11 mouse cellular contexts compared by ENCODE assay signal in the genomic region with DNA sequence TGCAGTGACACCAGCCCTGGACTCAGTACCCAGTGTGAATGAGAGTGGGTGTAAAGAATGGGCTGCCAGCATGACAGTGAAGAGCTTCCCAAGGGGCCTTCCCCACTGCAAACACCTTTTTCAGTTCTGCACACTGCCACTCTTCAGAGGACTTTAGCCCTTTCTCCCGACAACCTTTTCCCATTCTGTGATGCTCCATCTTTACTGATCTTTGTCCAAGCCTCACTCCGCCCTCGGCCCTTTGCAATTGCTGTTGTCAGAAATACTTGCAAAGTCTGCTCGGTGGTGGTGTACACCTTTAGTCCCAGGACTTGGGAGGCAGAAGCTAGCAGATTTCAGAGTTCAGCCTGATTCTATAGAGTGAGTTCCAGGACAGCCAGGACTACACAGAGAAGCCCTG. TPM values are rescaled to one million over a fixed set of nuclear protein-coding genes. Genes with fewer than 3 reads are reported as not detected.
DNase-seq lines count a peak whose midpoint lies in the region; ATAC-seq lines count a peak whose summit lies in the region.
"Had no signal": no experiment of that assay in that cellular context is flagged by ENCODE, and none has a peak within 500 bp of the region (broad histone marks: within the 10 kb centered on the region; RNA-seq: fewer than 3 reads in every experiment).

No protein-coding gene starts in this region.

- no peak overlapping the region; the same call in 1 of the 2 replicates for H3K4me3 ChIP-seq in heart, embryonic 15.5 days
- peak overlapping the region; percentile 87 for H3K4me3 ChIP-seq in embryonic facial prominence, embryonic 12.5 days
- peak overlapping the region; percentile 4; the same call in 1 of the 2 replicates for H3K4me3 ChIP-seq in kidney, embryonic 15.5 days (replicated peaks)
- H3K4me3 ChIP-seq in midbrain, embryonic 14.5 days (replicated peaks; ENCODE audit: low read depth, low read length), result peak overlapping the region; percentile 91

- peaks cover 23% of the 10 kb centered on the region for H3K4me1 ChIP-seq in heart, embryonic 15.5 days (replicated peaks)
- peaks cover 27% of the 10 kb centered on the region for H3K4me1 ChIP-seq in embryonic facial prominence, embryonic 12.5 days
- H3K4me1 ChIP-seq in kidney, embryonic 15.5 days, result peaks cover 46% of the 10 kb centered on the region
- H3K4me1 ChIP-seq in midbrain, embryonic 14.5 days (ENCODE audit: control insufficient read depth, insufficient read depth, low read length), result peaks cover 14% of the 10 kb centered on the region

- DNase-seq in heart, postnatal 36 days, result no peak
- no peak for DNase-seq in midbrain, embryonic 14.5 days
- no peak for DNase-seq in left cerebral cortex, adult 11 months (ENCODE audit: low spot score)
- no peak for DNase-seq in left cerebral cortex, postnatal 14 days (ENCODE audit: low spot score in 2 of 2)
- DNase-seq: spleen, adult 18-20 months had no signal

- H3K4me2 ChIP-seq in heart, embryonic 15.5 days, result peak overlapping the region; percentile 88
- H3K4me2 ChIP-seq in embryonic facial prominence, embryonic 12.5 days (replicated peaks), result peak overlapping the region; percentile 65
- H3K4me2 ChIP-seq in kidney, embryonic 15.5 days, result peak overlapping the region; percentile 84
- H3K4me2 ChIP-seq in midbrain, embryonic 14.5 days (ENCODE audit: low read length), result peak overlapping the region; percentile 91

- no peaks in the 10 kb centered on the region for H3K9me3 ChIP-seq in heart, embryonic 15.5 days (replicated peaks)
- H3K9me3 ChIP-seq in embryonic facial prominence, embryonic 12.5 days, result no peaks in the 10 kb centered on the region
- no peaks in the 10 kb centered on the region for H3K9me3 ChIP-seq in kidney, embryonic 15.5 days (replicated peaks)
- no peaks in the 10 kb centered on the region for H3K9me3 ChIP-seq in midbrain, embryonic 14.5 days (ENCODE audit: control insufficient read depth, low read length)

- no peaks in the 10 kb centered on the region for H3K27me3 ChIP-seq in heart, embryonic 15.5 days
- no peaks in the 10 kb centered on the region for H3K27me3 ChIP-seq in embryonic facial prominence, embryonic 12.5 days
- H3K27me3 ChIP-seq in kidney, embryonic 15.5 days, result no peaks in the 10 kb centered on the region
- no peaks in the 10 kb centered on the region for H3K27me3 ChIP-seq in midbrain, embryonic 14.5 days (ENCODE audit: control insufficient read depth, insufficient read depth, low read length)

- 79% methylated on average over 4 of the region's 4 CpGs for WGBS in heart, embryonic 15.5 days
- 87% methylated on average over 4 of the region's 4 CpGs for WGBS in embryonic facial prominence, embryonic 12.5 days
- 75% methylated on average over 4 of the region's 4 CpGs for WGBS in kidney, embryonic 15.5 days
- 85% methylated on average over 4 of the region's 4 CpGs for WGBS in midbrain, embryonic 14.5 days

- peaks cover 13% of the 10 kb centered on the region for H3K36me3 ChIP-seq in heart, embryonic 15.5 days
- peaks cover 10% of the 10 kb centered on the region for H3K36me3 ChIP-seq in embryonic facial prominence, embryonic 12.5 days
- H3K36me3 ChIP-seq in kidney, embryonic 15.5 days, result peaks cover 17% of the 10 kb centered on the region
- H3K36me3 ChIP-seq in midbrain, embryonic 14.5 days (ENCODE audit: control insufficient read depth, insufficient read depth, low read length), result peaks cover 11% of the 10 kb centered on the region

- no peak for ATAC-seq in heart, embryonic 15.5 days (replicated peaks; ENCODE audit: insufficient number of reproducible peaks, insufficient read depth, low FRiP score, low read depth)
- ATAC-seq in embryonic facial prominence, embryonic 12.5 days (ENCODE audit: insufficient number of reproducible peaks, insufficient read depth, low FRiP score, low TSS enrichment), result no peak
- ATAC-seq in kidney, embryonic 15.5 days (replicated peaks; ENCODE audit: low FRiP score), result no peak
- no peak for ATAC-seq in midbrain, embryonic 14.5 days (ENCODE audit: low FRiP score, low TSS enrichment)
- ATAC-seq in CD4-positive, CD25-positive, alpha-beta regulatory T cell, adult 4 months, result no peak

- no peak overlapping the region for H3K9ac ChIP-seq in heart, embryonic 15.5 days
- H3K9ac ChIP-seq in embryonic facial prominence, embryonic 12.5 days, result no peak overlapping the region; the same call in 1 of the 2 replicates
- no peak overlapping the region for H3K9ac ChIP-seq in kidney, embryonic 15.5 days
- H3K9ac ChIP-seq in midbrain, embryonic 14.5 days (replicated peaks; ENCODE audit: low read length), result no peak overlapping the region

- H3K27ac ChIP-seq in heart, embryonic 15.5 days, result no peak overlapping the region
- H3K27ac ChIP-seq in embryonic facial prominence, embryonic 12.5 days, result no peak overlapping the region
- peak overlapping the region; percentile 41; the same call in 1 of the 2 replicates for H3K27ac ChIP-seq in kidney, embryonic 15.5 days
- no peak overlapping the region for H3K27ac ChIP-seq in midbrain, embryonic 14.5 days (replicated peaks; ENCODE audit: low read depth, low read length)

- intact Hi-C loops in heart, postnatal 36 days (cut with DNase I), result loop anchor here (10.0 kb wide), 1 partner anchor 1703 kb away; a partner anchor contains a TSS
- intact Hi-C loops in left cerebral cortex, postnatal 14 days (cut with DNase I), result no loop called here

RNA-seq across cellular contexts. Expression of a gene that starts 1.3 kb away (rescaled TPM):
- 119 and 144 TPM in 2 replicates for polyA plus RNA-seq in heart, embryonic 15.5 days (2015; fragmentation: Nextera tagmentation; extraction: Ambion mirVana)
- total RNA-seq in heart, postnatal 36 days (2021), result 10 to 100 TPM; 94.6 to 99.1 TPM
- polyA plus RNA-seq in embryonic facial prominence, embryonic 12.5 days (2016; fragmentation: Nextera tagmentation; extraction: Ambion mirVana), result 144 and 146 TPM in 2 replicates
- 167 and 173 TPM in 2 replicates for polyA plus RNA-seq in kidney, embryonic 15.5 days (2015; fragmentation: Nextera tagmentation; extraction: Ambion mirVana)
- 93.4 and 154 TPM in 2 replicates for polyA plus RNA-seq in midbrain, embryonic 14.5 days (2014; fragmentation: Nextera tagmentation; extraction: Ambion mirVana)
- 100 to 1,000 TPM; 197 to 234 TPM for polyA plus RNA-seq in CD4-positive, CD25-positive, alpha-beta regulatory T cell, adult 4 months (2017; shearing (Covaris generic))
- 100 to 1,000 TPM; 108 to 109 TPM for total RNA-seq in left cerebral cortex, postnatal 14 days (2021)

RNA-seq across cellular contexts. Expression of a gene that starts 2.0 kb away (rescaled TPM):
- polyA plus RNA-seq in heart, embryonic 15.5 days (2015; fragmentation: Nextera tagmentation; extraction: Ambion mirVana), result 30.0 and 34.9 TPM in 2 replicates
- total RNA-seq in heart, postnatal 36 days (2021), result 10 to 100 TPM; 65.0 to 75.6 TPM
- polyA plus RNA-seq in embryonic facial prominence, embryonic 12.5 days (2016; fragmentation: Nextera tagmentation; extraction: Ambion mirVana), result 57.5 and 63.7 TPM in 2 replicates
- 54.0 and 57.9 TPM in 2 replicates for polyA plus RNA-seq in kidney, embryonic 15.5 days (2015; fragmentation: Nextera tagmentation; extraction: Ambion mirVana)
- polyA plus RNA-seq in midbrain, embryonic 14.5 days (2014; fragmentation: Nextera tagmentation; extraction: Ambion mirVana), result 42.4 and 47.8 TPM in 2 replicates
- 10 to 100 TPM; 11.9 to 12.0 TPM for polyA plus RNA-seq in CD4-positive, CD25-positive, alpha-beta regulatory T cell, adult 4 months (2017; shearing (Covaris generic))
- total RNA-seq in left cerebral cortex, postnatal 14 days (2021), result 10 to 100 TPM; 91.2 to 91.6 TPM

RNA-seq across cellular contexts. Expression of a gene that starts 3.5 kb away (rescaled TPM):
- polyA plus RNA-seq in heart, embryonic 15.5 days (2015; fragmentation: Nextera tagmentation; extraction: Ambion mirVana), result 0.92 and 4.0 TPM in 2 replicates
- not detected for total RNA-seq in heart, postnatal 36 days (2021)
- 4.0 and 5.5 TPM in 2 replicates for polyA plus RNA-seq in embryonic facial prominence, embryonic 12.5 days (2016; fragmentation: Nextera tagmentation; extraction: Ambion mirVana)
- polyA plus RNA-seq in kidney, embryonic 15.5 days (2015; fragmentation: Nextera tagmentation; extraction: Ambion mirVana), result 15.1 and 17.4 TPM in 2 replicates
- polyA plus RNA-seq in midbrain, embryonic 14.5 days (2014; fragmentation: Nextera tagmentation; extraction: Ambion mirVana), result not detected in 2 replicates
- polyA plus RNA-seq in CD4-positive, CD25-positive, alpha-beta regulatory T cell, adult 4 months (2017; shearing (Covaris generic)), result not detected
- total RNA-seq in left cerebral cortex, postnatal 14 days (2021), result not detected
- total RNA-seq: common myeloid progenitor, adult 5-6 weeks; left cerebral cortex, postnatal 10 days had no signal

RNA-seq across cellular contexts. Expression of a gene that starts 19.4 kb away (rescaled TPM):
- polyA plus RNA-seq in heart, embryonic 15.5 days (2015; fragmentation: Nextera tagmentation; extraction: Ambion mirVana), result 6.5 and 8.0 TPM in 2 replicates
- total RNA-seq in heart, postnatal 36 days (2021), result under 1 TPM; 0.22 to 0.58 TPM
- 36.3 and 37.7 TPM in 2 replicates for polyA plus RNA-seq in embryonic facial prominence, embryonic 12.5 days (2016; fragmentation: Nextera tagmentation; extraction: Ambion mirVana)
- 20.9 and 22.0 TPM in 2 replicates for polyA plus RNA-seq in kidney, embryonic 15.5 days (2015; fragmentation: Nextera tagmentation; extraction: Ambion mirVana)
- polyA plus RNA-seq in midbrain, embryonic 14.5 days (2014; fragmentation: Nextera tagmentation; extraction: Ambion mirVana), result 50.8 and 51.8 TPM in 2 replicates
- 1 to 10 TPM in 1 of 2 experiments, under 1 TPM in 1; 0.60 to 1.5 TPM for polyA plus RNA-seq in CD4-positive, CD25-positive, alpha-beta regulatory T cell, adult 4 months (2017; shearing (Covaris generic))
- total RNA-seq in left cerebral cortex, postnatal 14 days (2021), result 1 to 10 TPM; 3.3 to 4.2 TPM

RNA-seq across cellular contexts. Expression of a gene that starts 24.1 kb away (rescaled TPM):
- 164 and 178 TPM in 2 replicates for polyA plus RNA-seq in heart, embryonic 15.5 days (2015; fragmentation: Nextera tagmentation; extraction: Ambion mirVana)
- total RNA-seq in heart, postnatal 36 days (2021), result 10 to 100 TPM; 70.7 to 73.8 TPM
- 184 and 185 TPM in 2 replicates for polyA plus RNA-seq in embryonic facial prominence, embryonic 12.5 days (2016; fragmentation: Nextera tagmentation; extraction: Ambion mirVana)
- 300 and 318 TPM in 2 replicates for polyA plus RNA-seq in kidney, embryonic 15.5 days (2015; fragmentation: Nextera tagmentation; extraction: Ambion mirVana)
- 110 and 114 TPM in 2 replicates for polyA plus RNA-seq in midbrain, embryonic 14.5 days (2014; fragmentation: Nextera tagmentation; extraction: Ambion mirVana)
- 100 to 1,000 TPM; 160 to 161 TPM for polyA plus RNA-seq in CD4-positive, CD25-positive, alpha-beta regulatory T cell, adult 4 months (2017; shearing (Covaris generic))
- total RNA-seq in left cerebral cortex, postnatal 14 days (2021), result 100 to 1,000 TPM; 114 to 123 TPM
